Mouse (Mus musculus) heart, postnatal 14 days (tissue): ENCODE results near the gene Exoc4. TPM values are rescaled to one million over a fixed set of nuclear protein-coding genes. Genes with fewer than 3 reads are reported as not detected.

Experiments
- DNase-seq, 2 experiments: peaks; one replicate each; pipeline ENCODE4 v3.0.0; 2021 to 2022
- intact Hi-C: fragments of 180-260 bp; cut with DNase I; formaldehyde crosslinking; loops from one replicate; pipeline ENCODE4 v1.15.1; 2025
- total RNA-seq, 2 experiments: library from RNA; stranded (reverse); gene quantifications; 2 replicates each; pipeline ENCODE4 v1.2.3; 2021

Exoc4 gene
- total RNA-seq, 2 experiments from 2014 or later, result 41.7 to 41.8 TPM

- no peak for DNase-seq
Measured at GRCm38 (mm10) chr6:33465392-33465791, 216.5 kb downstream of the Exoc4 start.

DNA sequence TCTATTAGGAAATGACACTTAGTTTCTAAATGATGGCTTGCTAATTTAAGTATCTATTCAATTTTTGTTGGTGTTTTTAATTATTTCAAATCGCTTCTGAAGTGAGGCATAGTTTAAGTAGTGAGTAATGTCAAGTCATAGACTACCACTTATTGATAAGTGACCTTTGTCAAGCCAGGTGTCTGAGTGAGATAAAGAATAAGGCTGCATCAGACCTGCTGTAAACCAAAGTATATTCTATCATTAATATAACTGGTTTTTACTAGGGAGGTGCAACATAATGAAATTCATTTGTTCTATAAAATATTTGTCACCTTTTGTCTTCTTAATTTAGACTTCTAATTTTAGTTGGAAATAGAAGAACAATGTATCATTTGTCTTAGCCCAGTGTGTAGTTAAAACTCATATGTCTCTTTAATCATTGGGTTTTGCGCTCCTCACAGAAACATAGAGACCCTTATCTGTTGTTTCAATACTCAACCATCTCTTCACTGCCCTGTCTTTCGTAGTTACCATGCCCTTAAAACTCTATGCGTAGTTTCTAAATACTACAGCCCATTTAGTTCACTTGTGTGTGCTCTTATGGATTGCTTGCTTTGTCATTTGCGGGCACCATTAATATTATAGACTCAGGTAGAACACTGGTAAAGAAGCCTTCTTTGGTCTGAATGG, 217.4 kb downstream of the Exoc4 start:
- intact Hi-C loops, result no loop called here
- DNase-seq, result no peak

More at GRCm38 (mm10) chr6:33465392-33465791, 216.5 kb downstream of the Exoc4 start:
- intact Hi-C loops, result no loop called here

DNA sequence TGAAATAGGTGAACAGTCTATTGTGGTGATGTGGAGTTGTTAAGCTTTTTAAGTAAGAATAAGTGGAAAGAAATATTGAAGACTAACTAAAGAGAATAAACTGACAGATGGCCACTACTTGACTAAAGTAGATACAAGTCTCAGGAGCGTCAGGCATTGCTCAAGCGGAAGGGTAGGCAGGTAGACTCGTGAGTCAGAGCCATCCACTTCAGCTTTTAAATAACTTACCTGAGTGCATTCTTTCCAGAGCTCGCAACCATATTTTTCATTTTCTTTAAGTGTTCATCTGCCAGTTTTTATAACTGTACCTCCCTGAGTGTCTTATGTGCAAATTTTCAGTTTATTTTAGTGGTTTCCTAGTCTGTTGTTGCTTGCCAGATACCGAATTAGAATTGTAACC, 219.6 kb downstream of the Exoc4 start:
- no peak for DNase-seq
- intact Hi-C loops, result no loop called here

DNA sequence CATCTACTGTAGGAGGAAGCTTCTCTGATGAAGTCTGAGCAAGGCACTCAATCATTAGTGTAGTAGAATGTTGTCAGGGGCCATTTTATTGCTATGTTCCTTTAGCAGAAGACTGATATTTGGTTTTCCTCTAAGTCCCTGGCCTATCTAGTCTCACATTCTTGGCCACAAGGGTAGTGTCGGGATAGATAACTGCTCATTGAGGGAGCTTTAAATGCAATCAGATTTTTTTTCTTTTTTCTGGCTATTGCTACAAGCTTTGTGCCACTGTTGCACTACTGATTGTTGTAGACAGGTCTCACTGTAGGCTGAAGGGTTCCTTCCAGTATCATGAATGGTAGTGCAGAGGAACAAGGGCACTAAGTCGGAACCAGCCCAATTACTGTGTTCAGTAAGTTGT, 227.2 kb downstream of the Exoc4 start:
- DNase-seq, result no peak
- intact Hi-C loops, result no loop called here

GRCm38 (mm10) chr6:33484568-33484967, 235.7 kb downstream of the Exoc4 start:
- intact Hi-C loops, result no loop called here

GRCm38 (mm10) chr6:33489788-33490187, 240.9 kb downstream of the Exoc4 start:
- no peak for DNase-seq

More at GRCm38 (mm10) chr6:33484568-33484967, 235.7 kb downstream of the Exoc4 start:
- DNase-seq, result no peak

DNA sequence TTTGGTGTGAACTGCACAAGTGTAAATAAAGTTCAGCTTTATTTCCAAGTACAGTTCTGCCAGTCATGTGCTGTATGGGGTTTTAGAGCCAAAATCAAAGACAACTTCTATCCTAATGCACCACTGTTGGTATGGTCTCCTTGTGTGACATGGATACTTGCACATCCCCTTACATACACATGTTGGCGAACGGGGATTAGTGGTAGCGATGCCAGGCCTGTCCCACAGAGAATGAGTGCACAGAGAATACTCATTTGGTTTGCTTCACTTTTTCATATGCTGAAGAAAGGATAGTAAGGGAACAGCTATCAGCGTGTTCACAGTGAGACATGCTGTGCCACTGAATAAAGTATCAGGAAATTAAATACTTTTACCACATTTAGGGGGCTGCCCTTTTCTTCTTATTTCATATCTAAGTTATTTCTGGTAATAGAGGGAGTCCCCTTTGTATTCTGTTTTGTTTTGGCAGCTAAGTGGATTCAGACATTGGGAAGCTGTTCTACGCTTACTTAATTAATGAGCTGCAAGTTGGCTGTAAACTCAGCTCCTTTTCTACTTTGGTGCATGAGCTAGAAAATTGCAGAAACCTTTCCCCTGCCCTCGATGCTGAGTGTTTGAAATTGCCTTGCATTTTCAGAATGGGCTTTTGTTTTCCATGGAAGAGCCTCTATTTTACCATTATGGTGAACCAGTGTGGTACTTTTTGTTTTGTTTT, 247.4 kb downstream of the Exoc4 start:
- DNase-seq, result no peak
- intact Hi-C loops, result no loop called here

More at GRCm38 (mm10) chr6:33489788-33490187, 240.9 kb downstream of the Exoc4 start:
- intact Hi-C loops, result no loop called here

DNA sequence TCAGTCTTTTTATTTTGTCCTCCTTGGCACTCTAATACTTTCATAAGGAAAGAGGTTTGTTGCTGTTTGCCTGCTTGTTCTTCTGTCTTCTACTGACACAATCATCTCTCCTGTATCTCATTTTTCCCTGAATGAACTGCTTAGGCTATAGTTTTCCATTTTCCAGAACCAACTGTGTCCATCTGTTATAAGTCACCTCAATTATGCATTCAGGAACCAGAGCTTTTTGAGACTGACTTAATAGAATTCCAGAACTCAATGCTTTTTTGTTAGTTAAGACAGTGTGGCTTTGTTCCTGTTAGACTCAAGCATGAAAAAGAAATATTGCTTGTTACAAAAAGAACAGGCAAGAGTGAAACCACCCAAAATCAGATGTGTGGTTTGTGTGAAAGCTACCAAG, 248.5 kb downstream of the Exoc4 start:
- DNase-seq, result no peak
- intact Hi-C loops, result no loop called here

- no peak for DNase-seq
- intact Hi-C loops, result no loop called here
Measured at GRCm38 (mm10) chr6:33502388-33502787, 253.5 kb downstream of the Exoc4 start.

- intact Hi-C loops, result no loop called here
- DNase-seq, result no peak
Measured at GRCm38 (mm10) chr6:33503381-33503780, 254.5 kb downstream of the Exoc4 start.

- intact Hi-C loops, result no loop called here
Measured at GRCm38 (mm10) chr6:33507134-33507533, 258.2 kb downstream of the Exoc4 start.

GRCm38 (mm10) chr6:33515391-33515790, 266.5 kb downstream of the Exoc4 start:
- no peak for DNase-seq
- intact Hi-C loops, result no loop called here

More at GRCm38 (mm10) chr6:33507134-33507533, 258.2 kb downstream of the Exoc4 start:
- no peak for DNase-seq

DNA sequence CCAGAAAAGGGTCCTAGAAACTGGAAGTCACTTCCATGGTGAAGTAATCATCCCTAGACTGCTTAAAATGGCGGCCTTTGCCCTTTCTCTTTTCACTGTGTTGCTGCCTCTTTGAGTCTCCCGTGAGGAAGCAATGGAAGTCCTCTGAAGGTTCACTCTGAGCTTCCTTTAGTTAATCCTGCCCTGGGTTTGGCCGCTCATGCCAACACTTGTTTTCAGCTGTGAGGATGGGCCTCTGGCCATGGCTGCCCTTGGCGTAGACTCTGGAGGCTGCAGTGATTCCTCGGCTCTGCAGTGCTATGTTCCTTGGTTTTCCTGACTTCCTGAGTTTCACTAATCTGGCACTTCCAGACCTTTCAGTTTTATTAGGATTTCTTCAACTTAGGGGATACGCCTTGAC, 267.9 kb downstream of the Exoc4 start:
- intact Hi-C loops, result no loop called here
- DNase-seq, result peak in 1 of 2 experiments; percentile 3

- no peak for DNase-seq
- intact Hi-C loops, result no loop called here
Measured at GRCm38 (mm10) chr6:33517890-33518410, 269.1 kb downstream of the Exoc4 start.

DNA sequence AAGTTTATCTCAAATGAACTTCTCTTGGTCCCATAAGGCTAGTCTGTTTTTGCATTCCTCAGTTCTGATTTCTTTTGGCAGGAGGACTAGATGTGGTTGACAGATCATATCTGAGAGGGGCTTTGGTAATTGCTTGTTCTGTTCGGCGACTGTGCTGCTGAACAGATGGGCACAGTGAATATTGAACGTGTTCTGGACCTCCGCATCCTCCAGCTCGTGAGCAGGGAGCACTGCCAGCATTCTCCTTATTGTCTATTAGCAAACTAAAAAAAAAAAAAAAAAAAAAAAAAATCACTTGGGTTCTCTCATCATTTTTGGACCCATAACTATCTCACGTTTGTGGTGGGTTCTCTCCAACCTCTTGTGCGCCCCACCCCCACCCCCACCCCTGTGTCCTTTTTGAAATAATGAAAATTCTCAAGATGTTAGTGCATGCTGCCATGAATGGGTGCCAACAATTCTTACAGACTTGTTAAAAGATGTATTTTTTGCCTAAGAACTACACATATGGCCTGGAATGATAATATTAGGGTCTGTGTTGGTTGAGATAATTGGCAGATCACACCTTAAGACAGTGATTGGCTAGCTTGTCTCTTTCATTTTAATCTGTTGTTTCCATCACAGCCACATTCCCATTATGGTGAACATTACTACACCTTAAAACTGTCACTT, 276.9 kb downstream of the Exoc4 start:
- no peak for DNase-seq
- intact Hi-C loops, result no loop called here

- intact Hi-C loops, result no loop called here
- no peak for DNase-seq
Measured at GRCm38 (mm10) chr6:33540356-33540755, 291.5 kb downstream of the Exoc4 start.

GRCm38 (mm10) chr6:33542712-33543111, 293.8 kb downstream of the Exoc4 start:
- intact Hi-C loops, result no loop called here
- DNase-seq, result no peak

GRCm38 (mm10) chr6:33551934-33552333, 303.0 kb downstream of the Exoc4 start:
- DNase-seq, result no peak
- intact Hi-C loops, result no loop called here

DNA sequence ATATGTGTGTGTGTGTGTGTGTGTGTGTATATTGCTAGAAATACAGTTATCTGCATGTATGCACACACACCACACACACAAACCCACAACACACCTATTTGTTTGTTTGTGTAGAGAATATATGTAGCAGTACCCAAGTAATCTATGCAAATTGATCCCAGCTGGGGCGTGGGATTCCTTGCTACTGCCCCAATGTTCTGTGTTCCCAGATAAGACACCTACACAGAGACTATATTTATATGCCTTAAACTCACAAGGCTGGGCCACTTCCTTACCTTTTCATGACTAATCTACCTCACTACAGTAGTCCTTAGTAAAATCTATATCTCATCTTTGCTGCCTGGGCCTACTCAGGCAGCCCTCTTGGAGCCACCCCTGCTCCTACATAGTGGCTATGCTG, 312.0 kb downstream of the Exoc4 start:
- no peak for DNase-seq
- intact Hi-C loops, result no loop called here

GRCm38 (mm10) chr6:33561911-33562310, 313.0 kb downstream of the Exoc4 start:
- intact Hi-C loops, result no loop called here
- no peak for DNase-seq

- no peak for DNase-seq
- intact Hi-C loops, result no loop called here
Measured at GRCm38 (mm10) chr6:33575947-33576346, 327.1 kb downstream of the Exoc4 start.
